Mouse (Mus musculus) liver, embryonic 16.5 days (tissue): ENCODE measurements around the gene Lrrn1. TPM values are rescaled to one million over a fixed set of nuclear protein-coding genes. Genes with fewer than 3 reads are reported as not detected.

ENCODE experiments used
- ATAC-seq: fragments of 200-750 bp; cut with Nextera tagmentation; 2 replicates; pipeline ENCODE4 v1.8.0; 2017; ENCODE audit warnings: low read depth, mild to moderate bottlenecking, moderate number of reproducible peaks, moderate library complexity
- H3K27ac ChIP-seq: fragments of 300-500 bp; sonication (generic); 2 replicates; pipeline ENCODE4 v1.5.1; 2014; ENCODE audit warnings: mild to moderate bottlenecking, low read length
- H3K27me3 ChIP-seq: fragments of 300-500 bp; sonication (generic); 2 replicates; pipeline ENCODE4 v1.6.1; 2014; ENCODE audit warnings: low read depth, low read length, mixed read lengths; ENCODE audit not compliant: control insufficient read depth, insufficient read depth
- H3K36me3 ChIP-seq: fragments of 300-500 bp; sonication (generic); 2 replicates; pipeline ENCODE4 v1.6.1; 2014; ENCODE audit warnings: mild to moderate bottlenecking; ENCODE audit not compliant: control insufficient read depth, insufficient read depth
- H3K4me1 ChIP-seq: fragments of 300-500 bp; sonication (generic); 2 replicates; pipeline ENCODE4 v1.6.1; 2014; ENCODE audit warnings: low read depth, low read length, mixed read lengths; ENCODE audit not compliant: control insufficient read depth
- H3K4me2 ChIP-seq: fragments of 300-500 bp; sonication (generic); 2 replicates; pipeline ENCODE4 v1.6.1; 2014; ENCODE audit warnings: low read depth, low read length, mixed read lengths
- H3K4me3 ChIP-seq: fragments of 300-500 bp; sonication (generic); 2 replicates; pipeline ENCODE4 v1.5.1; 2014; ENCODE audit warnings: low read depth, mild to moderate bottlenecking, low read length
- H3K9ac ChIP-seq: fragments of 300-500 bp; sonication (generic); 2 replicates; pipeline ENCODE4 v1.6.1; 2014; ENCODE audit warnings: low read depth, low read length
- H3K9me3 ChIP-seq: fragments of 300-500 bp; sonication (generic); replicated peaks from 2 replicates; pipeline ENCODE4 v1.6.1; 2016; ENCODE audit warnings: low read length; ENCODE audit not compliant: control insufficient read depth
- WGBS: fragments of 180-500 bp; shearing (Covaris S2); extraction: QIAGEN DNeasy Blood & Tissue Kit; methylation state at CpG from one replicate; pipeline ENCODE4 v1.1.7; 2014; ENCODE audit not compliant: insufficient replicate concordance; 5-methylcytosine and 5-hydroxymethylcytosine counted together
- polyA plus RNA-seq: library from polyadenylated mRNA; unstranded; fragments of >200 nt; fragmentation: Nextera tagmentation; extraction: Ambion mirVana; gene quantifications from 2 replicates; pipeline ENCODE4 v1.2.1, GENCODE M21; 2015

Lrrn1 gene
- polyA plus RNA-seq, 1 experiment from 2014 or later: 0.39 TPM

DNA sequence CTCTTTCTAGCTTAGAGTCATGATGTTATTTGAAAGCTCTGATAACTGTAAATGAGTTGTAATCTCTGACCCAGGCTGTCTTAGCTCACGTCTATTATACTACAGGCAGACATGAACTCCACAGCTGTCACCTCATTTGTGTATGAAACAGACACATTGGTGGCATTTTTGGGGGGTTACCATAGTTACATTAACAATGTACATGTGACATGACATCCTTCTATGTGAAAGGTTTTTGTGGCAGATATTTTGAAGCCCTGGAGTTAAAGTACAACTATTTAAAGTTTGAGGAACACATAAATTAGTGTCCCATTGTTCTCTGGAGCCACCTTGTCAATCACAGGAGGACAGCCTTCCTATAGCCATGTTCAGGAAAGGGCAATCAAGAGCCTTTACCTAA, 5.0 kb downstream of the Lrrn1 start:
- no peaks in the 10 kb centered on the region for H3K36me3 ChIP-seq
- H3K4me2 ChIP-seq: no peak overlapping the region
- H3K27me3 ChIP-seq: peaks cover 17% of the 10 kb centered on the region
- H3K4me1 ChIP-seq: no peaks in the 10 kb centered on the region
- WGBS: 24% methylated on average over 1 of the region's 1 CpGs
- no peak overlapping the region for H3K9ac ChIP-seq
- no peak for ATAC-seq
- no peaks in the 10 kb centered on the region for H3K9me3 ChIP-seq
- no peak overlapping the region for H3K4me3 ChIP-seq
- no peak overlapping the region for H3K27ac ChIP-seq

DNA sequence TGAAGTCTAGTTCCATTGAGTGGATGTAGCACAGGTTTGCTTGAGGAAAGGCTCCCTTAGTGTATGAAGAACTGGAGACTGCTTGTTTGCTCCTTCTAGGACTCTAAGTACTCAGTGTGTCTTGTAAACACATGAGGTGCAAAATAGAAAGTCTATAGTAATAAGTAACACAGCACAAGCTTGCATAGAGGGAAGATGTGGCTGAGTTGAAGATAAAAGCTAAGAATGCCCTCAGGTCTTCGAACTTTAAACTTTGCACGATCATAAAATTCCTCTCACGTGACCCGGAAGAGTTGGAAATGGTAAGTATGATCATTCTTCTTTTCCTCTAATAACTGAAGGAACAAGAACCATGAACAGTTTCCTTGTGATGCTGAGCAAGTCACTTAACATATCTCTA, 7.1 kb downstream of the Lrrn1 start:
- H3K36me3 ChIP-seq: no peaks in the 10 kb centered on the region
- no peak overlapping the region for H3K9ac ChIP-seq
- no peak overlapping the region for H3K4me2 ChIP-seq
- H3K9me3 ChIP-seq: no peaks in the 10 kb centered on the region
- no peaks in the 10 kb centered on the region for H3K4me1 ChIP-seq
- H3K4me3 ChIP-seq: no peak overlapping the region
- ATAC-seq: no peak
- no peaks in the 10 kb centered on the region for H3K27me3 ChIP-seq
- WGBS: 73% methylated on average over 4 of the region's 4 CpGs
- H3K27ac ChIP-seq: no peak overlapping the region

DNA sequence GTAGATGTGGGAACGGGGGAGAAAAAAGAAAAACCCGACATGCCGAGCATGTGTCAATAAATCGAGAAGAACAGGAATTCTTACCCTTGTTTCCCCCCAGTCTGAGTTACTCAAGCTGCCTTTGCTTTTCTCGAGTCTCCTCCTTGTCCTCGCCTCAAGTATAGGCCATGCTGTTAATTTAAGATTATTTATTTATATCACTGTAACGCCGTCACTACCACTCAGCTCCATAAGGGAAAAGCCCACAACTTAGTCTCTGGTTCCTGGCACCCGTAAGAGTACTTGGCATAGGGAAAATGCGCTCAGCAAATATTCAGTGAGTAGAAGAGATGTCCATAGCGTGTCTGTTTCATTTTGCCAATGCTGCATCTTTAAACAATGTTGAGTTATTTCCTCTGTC, 11.7 kb downstream of the Lrrn1 start:
- H3K27me3 ChIP-seq: no peaks in the 10 kb centered on the region
- no peak overlapping the region for H3K27ac ChIP-seq
- H3K9ac ChIP-seq: no peak overlapping the region
- no peak for ATAC-seq
- H3K9me3 ChIP-seq: no peaks in the 10 kb centered on the region; the same call in 1 of the 2 replicates
- no peaks in the 10 kb centered on the region for H3K4me1 ChIP-seq
- 68% methylated on average over 11 of the region's 11 CpGs for WGBS
- H3K36me3 ChIP-seq: no peaks in the 10 kb centered on the region
- no peak overlapping the region for H3K4me2 ChIP-seq
- H3K4me3 ChIP-seq: no peak overlapping the region

DNA sequence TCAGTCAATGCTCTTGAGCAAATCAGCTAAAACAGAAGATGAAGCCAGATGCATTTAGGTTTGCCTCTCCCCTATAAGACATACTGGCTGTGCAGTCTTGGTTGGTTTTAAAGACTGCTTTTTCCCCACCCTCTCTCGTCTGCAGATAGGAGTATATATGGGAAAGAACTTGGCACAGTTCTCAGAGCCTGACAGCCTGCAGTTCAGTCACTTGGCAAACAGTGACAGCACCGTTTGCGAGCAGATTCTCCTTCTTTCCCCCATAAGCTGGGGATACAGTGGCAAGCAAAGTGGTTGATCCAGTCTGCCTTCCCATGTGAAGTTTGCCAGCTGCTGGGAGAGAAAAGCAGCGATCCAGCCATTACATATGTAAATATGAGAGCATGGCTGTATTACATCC, 12.3 kb downstream of the Lrrn1 start:
- Histone ChIP-seq H3K9ac (no peak overlapping the region), H3K27me3 (no peaks in the 10 kb centered on the region), H3K9me3 (no peaks in the 10 kb centered on the region; the same call in 1 of the 2 replicates), H3K4me1 (no peaks in the 10 kb centered on the region), H3K4me3 (no peak overlapping the region), H3K4me2 (no peak overlapping the region), H3K27ac (no peak overlapping the region), H3K36me3 (no peaks in the 10 kb centered on the region)
- no peak for ATAC-seq
- WGBS: 58% methylated on average over 4 of the region's 4 CpGs

DNA sequence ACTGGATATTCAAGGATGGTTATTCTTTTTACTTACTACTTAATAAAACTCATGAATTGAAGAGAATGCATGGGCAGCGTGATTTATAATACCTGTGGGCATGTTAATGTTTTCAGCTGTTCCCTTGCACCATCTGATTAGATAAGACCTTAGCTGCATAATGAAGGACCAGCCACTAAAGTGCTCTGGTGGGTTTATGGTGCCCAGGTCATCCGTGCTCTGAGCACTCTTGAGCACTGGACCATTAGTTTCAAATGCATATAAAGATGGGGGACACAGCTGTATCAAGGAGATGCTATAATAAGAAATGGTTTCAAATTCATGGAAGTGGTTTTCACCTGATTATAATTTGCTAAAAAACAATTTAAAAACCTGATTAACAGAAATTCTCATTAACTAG, 16.7 kb downstream of the Lrrn1 start:
- Histone ChIP-seq H3K27ac (no peak overlapping the region), H3K36me3 (no peaks in the 10 kb centered on the region), H3K9me3 (no peaks in the 10 kb centered on the region; the same call in 1 of the 2 replicates), H3K27me3 (no peaks in the 10 kb centered on the region), H3K4me1 (no peaks in the 10 kb centered on the region), H3K9ac (no peak overlapping the region), H3K4me2 (no peak overlapping the region), H3K4me3 (no peak overlapping the region)
- 44% methylated on average over 2 of the region's 2 CpGs for WGBS
- ATAC-seq: no peak

DNA sequence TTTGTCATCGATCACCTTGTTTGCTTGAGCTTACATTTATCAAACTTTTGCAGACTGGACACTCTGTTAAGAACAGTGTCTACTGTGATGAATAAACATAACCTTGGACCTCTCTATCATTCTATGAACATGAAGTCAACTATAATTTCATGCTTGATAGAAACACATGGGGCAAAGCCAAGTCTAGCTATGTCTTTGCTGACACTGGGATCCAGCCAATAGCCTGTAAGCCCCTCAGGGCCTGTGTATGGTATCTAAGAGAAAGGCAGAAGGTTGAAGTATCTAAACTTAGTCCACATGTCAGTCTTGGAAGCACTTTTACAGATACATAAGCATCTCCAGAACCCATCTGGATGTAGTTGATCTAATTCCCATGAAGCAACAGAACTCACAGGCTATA, 22.9 kb downstream of the Lrrn1 start:
- H3K4me1 ChIP-seq: no peaks in the 10 kb centered on the region
- no peaks in the 10 kb centered on the region for H3K36me3 ChIP-seq
- no peak overlapping the region for H3K9ac ChIP-seq
- no peaks in the 10 kb centered on the region for H3K27me3 ChIP-seq
- no peak for ATAC-seq
- H3K9me3 ChIP-seq: no peaks in the 10 kb centered on the region
- no peak overlapping the region for H3K4me2 ChIP-seq
- no peak overlapping the region for H3K4me3 ChIP-seq
- no peak overlapping the region for H3K27ac ChIP-seq
- 39% methylated on average over 1 of the region's 1 CpGs for WGBS

DNA sequence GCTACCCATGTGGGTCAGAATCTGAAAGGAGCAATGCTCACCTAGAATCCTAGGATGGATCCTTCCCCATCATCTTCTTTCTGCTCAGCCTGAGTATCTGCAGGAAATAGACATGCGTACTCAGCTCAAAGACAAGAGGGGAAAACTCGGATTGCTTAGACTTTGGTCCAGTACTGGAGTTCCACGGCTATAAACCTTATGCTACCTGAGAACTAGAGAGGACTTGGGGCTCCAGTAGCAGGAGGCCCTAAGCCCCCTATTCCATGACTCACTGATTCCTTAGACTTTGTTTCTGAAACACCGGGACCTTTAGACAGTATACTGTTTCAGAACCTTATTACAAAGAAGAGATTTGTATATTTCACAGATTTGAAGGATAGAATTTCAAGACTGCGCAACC, 25.8 kb downstream of the Lrrn1 start:
- H3K4me2 ChIP-seq: no peak overlapping the region
- no peak overlapping the region for H3K4me3 ChIP-seq
- H3K9ac ChIP-seq: no peak overlapping the region
- H3K27me3 ChIP-seq: no peaks in the 10 kb centered on the region
- WGBS: 70% methylated on average over 5 of the region's 5 CpGs
- no peaks in the 10 kb centered on the region for H3K9me3 ChIP-seq
- no peaks in the 10 kb centered on the region for H3K4me1 ChIP-seq
- no peak overlapping the region for H3K27ac ChIP-seq
- H3K36me3 ChIP-seq: no peaks in the 10 kb centered on the region
- no peak for ATAC-seq

DNA sequence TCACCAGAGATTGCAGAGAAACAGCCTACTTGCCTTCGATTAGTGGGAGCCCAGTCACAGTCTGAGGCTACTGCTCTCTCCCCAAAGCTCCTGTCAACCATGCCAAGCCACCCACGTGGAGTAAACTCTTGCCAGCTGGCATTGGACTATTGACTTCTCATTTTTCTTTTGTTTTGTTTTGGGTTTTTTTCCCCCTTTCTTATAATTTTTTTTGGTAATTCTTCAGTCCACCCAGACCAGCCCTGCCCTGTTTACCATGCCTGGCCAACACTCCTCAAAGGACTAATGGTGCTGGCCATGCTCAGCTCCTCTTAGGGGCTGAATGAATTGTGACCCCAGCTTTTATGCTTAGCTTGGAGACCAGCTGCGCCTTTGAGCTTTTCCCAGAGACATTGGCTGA, 27.4 kb downstream of the Lrrn1 start:
- 40% methylated on average over 3 of the region's 3 CpGs for WGBS
- no peak overlapping the region for H3K27ac ChIP-seq
- no peaks in the 10 kb centered on the region for H3K9me3 ChIP-seq
- H3K4me3 ChIP-seq: no peak overlapping the region
- no peaks in the 10 kb centered on the region for H3K4me1 ChIP-seq
- no peak overlapping the region for H3K4me2 ChIP-seq
- no peak overlapping the region for H3K9ac ChIP-seq
- ATAC-seq: no peak
- no peaks in the 10 kb centered on the region for H3K27me3 ChIP-seq
- no peaks in the 10 kb centered on the region for H3K36me3 ChIP-seq

DNA sequence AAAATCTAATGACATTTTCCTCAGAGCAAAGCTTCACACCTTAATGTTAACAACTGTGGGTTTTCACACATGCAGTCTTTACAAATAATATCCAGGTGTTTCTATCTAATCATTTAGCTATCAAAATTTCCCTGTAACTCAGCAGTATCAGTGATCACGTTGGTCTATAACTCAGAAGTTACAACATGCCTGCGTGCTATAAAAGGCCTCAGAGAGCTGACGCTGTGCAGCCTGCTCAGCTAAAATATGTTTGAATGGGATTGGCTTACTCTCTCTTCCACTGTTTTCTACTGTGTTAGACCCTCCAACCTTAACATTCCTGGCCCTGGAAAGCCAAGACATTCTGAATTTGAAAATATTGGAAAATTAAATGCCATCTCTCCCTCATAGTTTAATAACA, 28.2 kb downstream of the Lrrn1 start:
- 70% methylated on average over 3 of the region's 3 CpGs for WGBS
- Histone ChIP-seq H3K4me3 (no peak overlapping the region), H3K27me3 (no peaks in the 10 kb centered on the region), H3K4me1 (no peaks in the 10 kb centered on the region), H3K9me3 (no peaks in the 10 kb centered on the region), H3K36me3 (no peaks in the 10 kb centered on the region), H3K4me2 (no peak overlapping the region), H3K27ac (no peak overlapping the region), H3K9ac (no peak overlapping the region)
- no peak for ATAC-seq

DNA sequence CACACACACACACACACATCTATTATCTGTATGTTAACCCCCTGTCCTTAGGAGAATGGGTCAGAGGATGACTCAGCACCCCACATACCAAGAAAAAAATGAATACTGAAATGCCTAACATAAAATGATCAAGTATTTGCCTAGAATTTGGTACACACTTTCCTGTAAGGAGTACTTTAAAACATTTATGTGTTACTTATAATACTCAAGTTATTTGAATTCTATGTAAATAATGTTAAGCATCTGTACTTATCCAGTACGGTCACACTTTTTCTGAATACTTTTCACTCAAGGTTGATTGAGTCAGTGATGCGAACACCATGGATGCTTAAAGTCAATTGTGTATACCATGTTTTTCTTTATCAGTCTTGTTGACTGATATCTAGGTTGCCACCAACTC, 32.7 kb downstream of the Lrrn1 start:
- Histone ChIP-seq H3K9me3 (no peaks in the 10 kb centered on the region), H3K36me3 (no peaks in the 10 kb centered on the region), H3K9ac (no peak overlapping the region), H3K27me3 (no peaks in the 10 kb centered on the region), H3K27ac (no peak overlapping the region), H3K4me1 (no peaks in the 10 kb centered on the region), H3K4me3 (no peak overlapping the region), H3K4me2 (no peak overlapping the region)
- WGBS: 69% methylated on average over 2 of the region's 2 CpGs
- ATAC-seq: no peak
